Mouse (Mus musculus): ENCODE results near the gene Rpl18. TPM values are rescaled to one million over a fixed set of nuclear protein-coding genes. Genes with fewer than 3 reads are reported as not detected.

Gene Rpl18
- polyA plus RNA-seq, 1 experiment, result 3,224 TPM

- Histone ChIP-seq H3K4me2 (ENCODE audit: low read depth) (no peak within 1 kb of the TSS), H3K27me3 (ENCODE audit: control insufficient read depth, insufficient read depth, insufficient read length) (no peaks in the 10 kb centered on the region), H3K36me3 (ENCODE audit: control insufficient read depth, insufficient read depth) (no peaks in the 10 kb centered on the region), H3ac (ENCODE audit: control insufficient read depth, insufficient read length) (no peak within 1 kb of the TSS), H3K79me2 (ENCODE audit: control insufficient read depth, insufficient read depth) (no peaks in the 10 kb centered on the region), H3K4me3 (no peak within 1 kb of the TSS)
- TF ChIP-seq POLR2A (IDR thresholded peaks at IDR 0.05; ENCODE audit: insufficient read length, low read depth) (no peak), POLR2AphosphoS2 (IDR thresholded peaks at IDR 0.05; ENCODE audit: insufficient read length, low read depth) (no peak), TCF3 (IDR thresholded peaks at IDR 0.05; ENCODE audit: insufficient read length, low read depth) (no peak), MYOD1 (IDR thresholded peaks at IDR 0.05; ENCODE audit: control insufficient read depth in 1 of 3, insufficient read length in 2 of 3, low read depth in 2 of 3) (no peak)
Measured at GRCm38 (mm10) chr7:45725713-45726112, 10.5 kb downstream of the Rpl18 start, which contains the start of gene Spaca4. Spaca4 (minus strand) TSS chr7:45725813.

GRCm38 (mm10) chr7:45726419-45726818 lies 11.2 kb downstream of the Rpl18 start:
- no peak overlapping the region for H3ac ChIP-seq (ENCODE audit: control insufficient read depth, insufficient read length)
- no peaks in the 10 kb centered on the region for H3K27me3 ChIP-seq (ENCODE audit: control insufficient read depth, insufficient read depth, insufficient read length)
- H3K36me3 ChIP-seq (ENCODE audit: control insufficient read depth, insufficient read depth), result no peaks in the 10 kb centered on the region
- no peaks in the 10 kb centered on the region for H3K79me2 ChIP-seq (ENCODE audit: control insufficient read depth, insufficient read depth)
- H3K4me3 ChIP-seq, result no peak overlapping the region
- TF ChIP-seq MYOG (IDR thresholded peaks at IDR 0.05; ENCODE audit: control insufficient read depth in 1 of 3, insufficient read depth in 1 of 3, insufficient read length in 2 of 3, low read depth in 2 of 3) (no peak), POLR2A (IDR thresholded peaks at IDR 0.05; ENCODE audit: insufficient read length, low read depth) (no peak), TCF12 (IDR thresholded peaks at IDR 0.05; ENCODE audit: insufficient read depth, poor library complexity, severe bottlenecking) (no peak), E2F4 (IDR thresholded peaks at IDR 0.05; ENCODE audit: insufficient read depth) (no peak), REST (IDR thresholded peaks at IDR 0.05; ENCODE audit: insufficient read depth, insufficient read length) (no peak), CEBPB (IDR thresholded peaks at IDR 0.05; ENCODE audit: insufficient read depth, poor library complexity, severe bottlenecking) (no peak), SRF (IDR thresholded peaks at IDR 0.05; ENCODE audit: control insufficient read depth, insufficient read length, low read depth) (no peak), MYOD1 (IDR thresholded peaks at IDR 0.05; ENCODE audit: control insufficient read depth in 1 of 3, insufficient read length in 2 of 3, low read depth in 2 of 3) (no peak), USF1 (IDR thresholded peaks at IDR 0.05; ENCODE audit: low read depth) (no peak), POLR2AphosphoS2 (IDR thresholded peaks at IDR 0.05; ENCODE audit: insufficient read length, low read depth) (no peak), MAX (IDR thresholded peaks at IDR 0.05; ENCODE audit: low read depth) (no peak)
- H3K4me2 ChIP-seq (ENCODE audit: low read depth), result no peak overlapping the region

- no peak overlapping the region for H3K4me3 ChIP-seq
- TF ChIP-seq TCF3 (IDR thresholded peaks at IDR 0.05; ENCODE audit: insufficient read length, low read depth) (no peak), CEBPB (IDR thresholded peaks at IDR 0.05; ENCODE audit: insufficient read depth, poor library complexity, severe bottlenecking) (no peak), SRF (IDR thresholded peaks at IDR 0.05; ENCODE audit: control insufficient read depth, insufficient read length, low read depth) (no peak), MYOD1 (IDR thresholded peaks at IDR 0.05; ENCODE audit: control insufficient read depth in 1 of 3, insufficient read length in 2 of 3, low read depth in 2 of 3) (no peak), MAX (IDR thresholded peaks at IDR 0.05; ENCODE audit: low read depth) (no peak), MYOG (IDR thresholded peaks at IDR 0.05; ENCODE audit: control insufficient read depth in 1 of 3, insufficient read depth in 1 of 3, insufficient read length in 2 of 3, low read depth in 2 of 3) (no peak), POLR2AphosphoS2 (IDR thresholded peaks at IDR 0.05; ENCODE audit: insufficient read length, low read depth) (no peak), TCF12 (IDR thresholded peaks at IDR 0.05; ENCODE audit: insufficient read depth, poor library complexity, severe bottlenecking) (no peak), REST (IDR thresholded peaks at IDR 0.05; ENCODE audit: insufficient read depth, insufficient read length) (no peak), USF1 (IDR thresholded peaks at IDR 0.05; ENCODE audit: low read depth) (no peak), E2F4 (IDR thresholded peaks at IDR 0.05; ENCODE audit: insufficient read depth) (no peak), POLR2A (IDR thresholded peaks at IDR 0.05; ENCODE audit: insufficient read length, low read depth) (no peak)
- no peaks in the 10 kb centered on the region for H3K36me3 ChIP-seq (ENCODE audit: control insufficient read depth, insufficient read depth)
- H3K27me3 ChIP-seq (ENCODE audit: control insufficient read depth, insufficient read depth, insufficient read length), result no peaks in the 10 kb centered on the region
- H3ac ChIP-seq (ENCODE audit: control insufficient read depth, insufficient read length), result no peak overlapping the region
- H3K79me2 ChIP-seq (ENCODE audit: control insufficient read depth, insufficient read depth), result no peaks in the 10 kb centered on the region
- H3K4me2 ChIP-seq (ENCODE audit: low read depth), result no peak overlapping the region
Measured at GRCm38 (mm10) chr7:45727625-45728024, 12.4 kb downstream of the Rpl18 start.

GRCm38 (mm10) chr7:45730727-45731431 lies 15.6 kb downstream of the Rpl18 start:
- H3K4me2 ChIP-seq (ENCODE audit: low read depth), result no peak overlapping the region
- no peaks in the 10 kb centered on the region for H3K79me2 ChIP-seq (ENCODE audit: control insufficient read depth, insufficient read depth)
- no peak for TF ChIP-seq REST (IDR thresholded peaks at IDR 0.05; ENCODE audit: insufficient read depth, insufficient read length)
- peak; percentile 7 for TF ChIP-seq POLR2AphosphoS2 (IDR thresholded peaks at IDR 0.05; ENCODE audit: insufficient read length, low read depth)
- H3K27me3 ChIP-seq (ENCODE audit: control insufficient read depth, insufficient read depth, insufficient read length), result no peaks in the 10 kb centered on the region
- H3K4me3 ChIP-seq, result no peak overlapping the region
- no peak overlapping the region for H3ac ChIP-seq (ENCODE audit: control insufficient read depth, insufficient read length)
- H3K36me3 ChIP-seq (ENCODE audit: control insufficient read depth, insufficient read depth), result no peaks in the 10 kb centered on the region

GRCm38 (mm10) chr7:45733477-45733876 lies 18.2 kb downstream of the Rpl18 start:
- Histone ChIP-seq H3ac (ENCODE audit: control insufficient read depth, insufficient read length) (no peak overlapping the region), H3K36me3 (ENCODE audit: control insufficient read depth, insufficient read depth) (no peaks in the 10 kb centered on the region)
- no peak for TF ChIP-seq E2F4 (IDR thresholded peaks at IDR 0.05; ENCODE audit: insufficient read depth)
- no peak for TF ChIP-seq MYOG (IDR thresholded peaks at IDR 0.05; ENCODE audit: control insufficient read depth in 1 of 3, insufficient read depth in 1 of 3, insufficient read length in 2 of 3, low read depth in 2 of 3)
- no peak for TF ChIP-seq CEBPB (IDR thresholded peaks at IDR 0.05; ENCODE audit: insufficient read depth, poor library complexity, severe bottlenecking)
- no peak for TF ChIP-seq TCF12 (IDR thresholded peaks at IDR 0.05; ENCODE audit: insufficient read depth, poor library complexity, severe bottlenecking)
- TF ChIP-seq TCF3 (IDR thresholded peaks at IDR 0.05; ENCODE audit: insufficient read length, low read depth), result no peak
- TF ChIP-seq POLR2A (IDR thresholded peaks at IDR 0.05; ENCODE audit: insufficient read length, low read depth), result no peak
- no peak for TF ChIP-seq REST (IDR thresholded peaks at IDR 0.05; ENCODE audit: insufficient read depth, insufficient read length)
- no peak for TF ChIP-seq MAX (IDR thresholded peaks at IDR 0.05; ENCODE audit: low read depth)
- TF ChIP-seq MYOD1 (IDR thresholded peaks at IDR 0.05; ENCODE audit: control insufficient read depth in 1 of 3, insufficient read length in 2 of 3, low read depth in 2 of 3), result no peak
- no peak for TF ChIP-seq SRF (IDR thresholded peaks at IDR 0.05; ENCODE audit: control insufficient read depth, insufficient read length, low read depth)
- TF ChIP-seq POLR2AphosphoS2 (IDR thresholded peaks at IDR 0.05; ENCODE audit: insufficient read length, low read depth), result no peak
- TF ChIP-seq USF1 (IDR thresholded peaks at IDR 0.05; ENCODE audit: low read depth), result no peak

More at GRCm38 (mm10) chr7:45733477-45733876, 18.2 kb downstream of the Rpl18 start:
- Histone ChIP-seq H3K27me3 (ENCODE audit: control insufficient read depth, insufficient read depth, insufficient read length) (no peaks in the 10 kb centered on the region), H3K79me2 (ENCODE audit: control insufficient read depth, insufficient read depth) (no peaks in the 10 kb centered on the region), H3K4me2 (ENCODE audit: low read depth) (no peak overlapping the region), H3K4me3 (no peak overlapping the region)
